Mouse (Mus musculus) liver, adult 2 months (tissue): ENCODE measurements at regions not wholly inside any gene's neighbourhood (a gene's known extent, or its start where the extent isn't known, plus 50 kb on each side); places are given as distances from the start of the nearest gene placed in this dataset.

Source experiments
- DNase-seq: peaks from one replicate; pipeline ENCODE4 v3.0.0-alpha.2; 2011; ENCODE audit warnings: low read depth, low spot score; ENCODE audit errors: extremely low read depth
- H3K27ac ChIP-seq: fragments of 200-500 bp; replicated peaks from 2 replicates; pipeline ENCODE4 v1.5.1; 2012; ENCODE audit warnings: low read depth, mild to moderate bottlenecking, control low read depth, inconsistent platforms, low read length; ENCODE audit not compliant: insufficient read depth
- H3K27me3 ChIP-seq: fragments of 200-500 bp; 2 replicates; pipeline ENCODE4 v1.6.1; 2012; ENCODE audit warnings: mild to moderate bottlenecking, moderate library complexity, low read length, inconsistent platforms; ENCODE audit not compliant: control insufficient read depth, insufficient read depth
- H3K36me3 ChIP-seq: fragments of 200-500 bp; 2 replicates; pipeline ENCODE4 v1.6.1; 2012; ENCODE audit warnings: low read length, inconsistent platforms; ENCODE audit not compliant: control insufficient read depth, insufficient read depth
- H3K4me1 ChIP-seq: fragments of 200-500 bp; 2 replicates; pipeline ENCODE4 v1.6.1; 2011; ENCODE audit warnings: low read length; ENCODE audit not compliant: control insufficient read depth, insufficient read depth
- H3K4me3 ChIP-seq: fragments of 200-500 bp; 2 replicates; pipeline ENCODE4 v1.5.1; 2011; ENCODE audit warnings: low read depth, mild to moderate bottlenecking, control low read depth, low read length, moderate library complexity; ENCODE audit not compliant: insufficient read depth
- H3K79me2 ChIP-seq: fragments of 200-500 bp; 2 replicates; pipeline ENCODE4 v1.6.1; 2012; ENCODE audit warnings: inconsistent platforms, mild to moderate bottlenecking, low read length, moderate library complexity; ENCODE audit not compliant: control insufficient read depth, insufficient read depth
- H3K9ac ChIP-seq: fragments of 200-500 bp; 2 replicates; pipeline ENCODE4 v1.6.1; 2012; ENCODE audit warnings: low read depth, mild to moderate bottlenecking, control low read depth, inconsistent platforms, low read length
- CTCF ChIP-seq: fragments of 200-500 bp; IDR thresholded peaks from 2 replicates; pipeline ENCODE4 v1.5.1; 2011; ENCODE audit warnings: low read depth, low read length, control low read depth
- POLR2A ChIP-seq: fragments of 200-500 bp; IDR thresholded peaks from 2 replicates; pipeline ENCODE4 v1.6.1; 2011; ENCODE audit warnings: low read length, control low read depth; ENCODE audit not compliant: insufficient read depth; ENCODE audit errors: extremely low read depth
- WGBS: fragments of 180-500 bp; shearing (Covaris S2); methylation state at CpG from one replicate; pipeline ENCODE4 v1.1.7; 2018; 5-methylcytosine and 5-hydroxymethylcytosine counted together

DNA sequence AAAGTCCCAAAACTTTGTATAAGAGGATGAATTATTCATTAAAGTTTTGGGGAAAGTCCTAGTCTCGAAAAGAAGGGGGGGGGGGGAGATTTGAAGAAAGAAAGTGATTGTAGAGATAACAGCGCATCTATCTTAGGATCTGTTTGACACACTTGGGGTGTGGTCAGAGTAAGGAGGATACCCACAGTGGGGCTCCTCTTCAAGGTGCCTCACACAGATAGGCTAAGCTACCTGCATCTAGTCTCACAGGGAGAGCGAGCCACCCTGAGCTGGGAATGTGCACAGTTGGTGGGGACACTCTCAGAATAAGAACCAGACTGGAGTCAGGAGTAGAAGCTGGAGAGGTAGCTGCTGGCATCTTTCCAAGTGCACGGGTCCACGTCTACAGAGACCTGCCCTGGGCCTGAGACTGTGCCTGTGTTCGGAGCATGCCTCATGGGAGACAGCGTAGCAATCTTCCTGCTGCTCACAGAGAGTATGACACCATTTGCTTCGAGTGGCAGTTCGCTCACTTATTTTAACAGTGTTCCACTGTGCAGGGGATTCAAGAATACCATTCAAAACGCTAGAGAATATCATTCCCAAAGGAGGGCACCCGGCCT, 208.9 kb upstream of the Tcerg1l start:
- no peak for DNase-seq
- Histone ChIP-seq H3K27ac (no peak overlapping the region), H3K4me3 (no peak overlapping the region), H3K4me1 (no peaks in the 10 kb centered on the region), H3K36me3 (no peaks in the 10 kb centered on the region), H3K79me2 (no peaks in the 10 kb centered on the region), H3K9ac (no peak overlapping the region), H3K27me3 (no peaks in the 10 kb centered on the region)
- TF ChIP-seq CTCF (no peak), POLR2A (no peak)
- 75% methylated on average over 11 of the region's 11 CpGs for WGBS

GRCm38 (mm10) chr7:138605923-138606322, 208.4 kb upstream of the Tcerg1l start:
- H3K9ac ChIP-seq: no peak overlapping the region

GRCm38 (mm10) chr7:138601749-138602148, 204.2 kb upstream of the Tcerg1l start:
- no peak overlapping the region for H3K4me3 ChIP-seq
- no peaks in the 10 kb centered on the region for H3K27me3 ChIP-seq
- no peaks in the 10 kb centered on the region for H3K4me1 ChIP-seq
- WGBS: 67% methylated on average over 4 of the region's 4 CpGs
- H3K9ac ChIP-seq: no peak overlapping the region
- H3K27ac ChIP-seq: no peak overlapping the region
- no peaks in the 10 kb centered on the region for H3K36me3 ChIP-seq
- no peak for DNase-seq
- no peaks in the 10 kb centered on the region for H3K79me2 ChIP-seq
- TF ChIP-seq CTCF (no peak), POLR2A (no peak)

More at GRCm38 (mm10) chr7:138605923-138606322, 208.4 kb upstream of the Tcerg1l start:
- no peak overlapping the region for H3K27ac ChIP-seq
- H3K27me3 ChIP-seq: no peaks in the 10 kb centered on the region
- no peaks in the 10 kb centered on the region for H3K36me3 ChIP-seq
- H3K79me2 ChIP-seq: no peaks in the 10 kb centered on the region
- no peak overlapping the region for H3K4me3 ChIP-seq
- H3K4me1 ChIP-seq: no peaks in the 10 kb centered on the region
- TF ChIP-seq CTCF (no peak), POLR2A (no peak)
- no peak for DNase-seq

DNA sequence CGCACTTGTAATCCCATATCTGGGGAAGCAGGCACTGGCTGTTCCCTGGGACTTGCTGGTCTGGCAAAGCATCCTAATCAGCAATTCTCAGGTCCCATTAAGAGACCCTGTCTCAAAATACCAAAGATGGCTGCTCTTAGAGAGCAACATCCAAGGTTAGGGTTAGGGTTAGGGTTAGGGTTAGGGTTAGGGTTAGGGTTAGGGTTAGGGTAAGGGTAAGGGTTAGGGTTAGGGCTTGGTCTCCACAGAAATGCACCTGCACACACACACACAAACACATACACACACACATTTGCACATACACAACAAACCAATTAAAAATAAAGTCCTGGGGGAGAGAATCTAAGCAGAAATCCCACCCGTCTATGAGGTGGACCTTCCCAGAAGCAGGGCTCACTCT, 195.8 kb upstream of the Tcerg1l start:
- 87% methylated on average over 2 of the region's 2 CpGs for WGBS
- no peak for TF ChIP-seq CTCF
- TF ChIP-seq POLR2A: no peak
- Histone ChIP-seq H3K27me3 (no peaks in the 10 kb centered on the region), H3K36me3 (no peaks in the 10 kb centered on the region), H3K79me2 (no peaks in the 10 kb centered on the region), H3K4me1 (no peaks in the 10 kb centered on the region), H3K4me3 (no peak overlapping the region), H3K27ac (no peak overlapping the region), H3K9ac (no peak overlapping the region)
- DNase-seq: no peak

DNA sequence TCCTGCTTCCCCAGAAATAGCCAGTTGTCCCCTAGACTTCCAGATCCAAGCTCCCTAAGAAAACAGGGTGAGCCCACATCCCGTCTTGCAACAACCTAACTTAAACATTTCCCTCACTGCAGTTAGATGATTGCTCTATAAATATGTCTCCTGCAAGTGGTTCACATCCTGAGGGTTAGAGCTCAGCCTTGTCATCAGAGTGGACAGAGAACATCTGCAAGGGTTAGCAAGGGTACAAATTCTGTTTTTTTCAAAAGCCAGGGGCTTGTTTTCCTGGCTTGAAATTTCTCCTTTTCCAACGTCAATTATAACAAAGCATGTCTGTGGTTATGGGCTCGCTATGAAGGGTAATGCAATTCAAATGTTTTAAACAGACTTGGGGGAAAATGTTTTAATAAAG, 169.8 kb upstream of the Tcerg1l start:
- TF ChIP-seq POLR2A: no peak
- no peak for TF ChIP-seq CTCF
- Histone ChIP-seq H3K9ac (no peak overlapping the region), H3K4me3 (no peak overlapping the region), H3K36me3 (no peaks in the 10 kb centered on the region), H3K4me1 (no peaks in the 10 kb centered on the region), H3K27me3 (no peaks in the 10 kb centered on the region), H3K79me2 (no peaks in the 10 kb centered on the region), H3K27ac (no peak overlapping the region)
- WGBS: 78% methylated on average over 3 of the region's 3 CpGs
- no peak for DNase-seq

GRCm38 (mm10) chr7:138551629-138552028, 154.1 kb upstream of the Tcerg1l start:
- WGBS: 67% methylated on average over 10 of the region's 10 CpGs
- no peak overlapping the region for H3K27ac ChIP-seq
- no peaks in the 10 kb centered on the region for H3K36me3 ChIP-seq
- TF ChIP-seq CTCF (no peak), POLR2A (no peak)
- no peak overlapping the region for H3K9ac ChIP-seq
- no peaks in the 10 kb centered on the region for H3K27me3 ChIP-seq
- H3K79me2 ChIP-seq: no peaks in the 10 kb centered on the region
- H3K4me3 ChIP-seq: no peak overlapping the region
- no peaks in the 10 kb centered on the region for H3K4me1 ChIP-seq
- DNase-seq: no peak
